Mouse (Mus musculus): Measurements from ENCODE around the gene Fam163a. TPM values are rescaled to one million over a fixed set of nuclear protein-coding genes. Genes with fewer than 3 reads are reported as not detected.

The Fam163a gene
- polyA plus RNA-seq, 1 experiment from 2014 or later, result 3.7 TPM

- no peaks in the 10 kb centered on the region for H3K36me3 ChIP-seq (ENCODE audit: control insufficient read depth, insufficient read depth, low read length)
- no peak overlapping the region for H3K27ac ChIP-seq (ENCODE audit: low read depth, low read length)
- ATAC-seq, result no peak
- H3K9ac ChIP-seq (ENCODE audit: low read depth, low read length), result no peak overlapping the region
- H3K9me3 ChIP-seq (ENCODE audit: control insufficient read depth, low read length), result no peaks in the 10 kb centered on the region; the same call in 1 of the 2 replicates
- H3K4me3 ChIP-seq (ENCODE audit: low read length), result no peak overlapping the region
- H3K4me1 ChIP-seq (ENCODE audit: control insufficient read depth, insufficient read depth, low read depth, low read length), result no peaks in the 10 kb centered on the region
- H3K4me2 ChIP-seq (ENCODE audit: low read length), result no peak overlapping the region
- 56% methylated on average over 10 of the region's 10 CpGs for WGBS
- no peaks in the 10 kb centered on the region for H3K27me3 ChIP-seq (replicated peaks; ENCODE audit: control insufficient read depth, insufficient read depth, low read length)
Observed at GRCm38 (mm10) chr1:156108400-156108799, 96.4 kb downstream of the Fam163a start.

- no peaks in the 10 kb centered on the region for H3K27me3 ChIP-seq (replicated peaks; ENCODE audit: control insufficient read depth, insufficient read depth, low read length)
- H3K36me3 ChIP-seq (ENCODE audit: control insufficient read depth, insufficient read depth, low read length), result no peaks in the 10 kb centered on the region
- H3K9me3 ChIP-seq (ENCODE audit: control insufficient read depth, low read length), result no peaks in the 10 kb centered on the region; the same call in 1 of the 2 replicates
- no peak overlapping the region for H3K4me3 ChIP-seq (ENCODE audit: low read length)
- no peaks in the 10 kb centered on the region for H3K4me1 ChIP-seq (ENCODE audit: control insufficient read depth, insufficient read depth, low read depth, low read length)
- WGBS, result 87% methylated on average over 2 of the region's 2 CpGs
- ATAC-seq, result no peak
- H3K27ac ChIP-seq (ENCODE audit: low read depth, low read length), result no peak overlapping the region
- H3K4me2 ChIP-seq (ENCODE audit: low read length), result no peak overlapping the region
- H3K9ac ChIP-seq (ENCODE audit: low read depth, low read length), result no peak overlapping the region
Observed at GRCm38 (mm10) chr1:156107424-156107823, 97.4 kb downstream of the Fam163a start.

- Histone ChIP-seq H3K9me3 (ENCODE audit: control insufficient read depth, low read length) (no peaks in the 10 kb centered on the region; the same call in 1 of the 2 replicates), H3K27ac (ENCODE audit: low read depth, low read length) (no peak overlapping the region), H3K36me3 (ENCODE audit: control insufficient read depth, insufficient read depth, low read length) (no peaks in the 10 kb centered on the region), H3K4me3 (ENCODE audit: low read length) (no peak overlapping the region), H3K4me1 (ENCODE audit: control insufficient read depth, insufficient read depth, low read depth, low read length) (no peaks in the 10 kb centered on the region), H3K9ac (ENCODE audit: low read depth, low read length) (no peak overlapping the region), H3K27me3 (replicated peaks; ENCODE audit: control insufficient read depth, insufficient read depth, low read length) (no peaks in the 10 kb centered on the region), H3K4me2 (ENCODE audit: low read length) (no peak overlapping the region)
- ATAC-seq, result no peak
- WGBS, result 54% methylated on average over 2 of the region's 2 CpGs
Observed at GRCm38 (mm10) chr1:156105381-156105780, 99.4 kb downstream of the Fam163a start.

- H3K4me1 ChIP-seq (ENCODE audit: control insufficient read depth, insufficient read depth, low read depth, low read length), result no peaks in the 10 kb centered on the region
- WGBS, result 97% methylated on average over 2 of the region's 2 CpGs
- no peak overlapping the region for H3K4me3 ChIP-seq (ENCODE audit: low read length)
- H3K27me3 ChIP-seq (replicated peaks; ENCODE audit: control insufficient read depth, insufficient read depth, low read length), result no peaks in the 10 kb centered on the region
- no peaks in the 10 kb centered on the region for H3K36me3 ChIP-seq (ENCODE audit: control insufficient read depth, insufficient read depth, low read length)
- H3K9me3 ChIP-seq (ENCODE audit: control insufficient read depth, low read length), result no peaks in the 10 kb centered on the region; the same call in 1 of the 2 replicates
- ATAC-seq, result no peak
- no peak overlapping the region for H3K9ac ChIP-seq (ENCODE audit: low read depth, low read length)
- no peak overlapping the region for H3K4me2 ChIP-seq (ENCODE audit: low read length)
- H3K27ac ChIP-seq (ENCODE audit: low read depth, low read length), result no peak overlapping the region
Observed at GRCm38 (mm10) chr1:156103763-156104162, 101.1 kb downstream of the Fam163a start.

GRCm38 (mm10) chr1:156091811-156092210 is 113.0 kb downstream of the Fam163a start:
- Histone ChIP-seq H3K9ac (ENCODE audit: low read depth, low read length) (no peak overlapping the region), H3K27me3 (replicated peaks; ENCODE audit: control insufficient read depth, insufficient read depth, low read length) (no peaks in the 10 kb centered on the region), H3K4me2 (ENCODE audit: low read length) (no peak overlapping the region), H3K36me3 (ENCODE audit: control insufficient read depth, insufficient read depth, low read length) (no peaks in the 10 kb centered on the region), H3K4me3 (ENCODE audit: low read length) (no peak overlapping the region), H3K27ac (ENCODE audit: low read depth, low read length) (no peak overlapping the region), H3K9me3 (ENCODE audit: control insufficient read depth, low read length) (no peaks in the 10 kb centered on the region), H3K4me1 (ENCODE audit: control insufficient read depth, insufficient read depth, low read depth, low read length) (no peaks in the 10 kb centered on the region)
- no peak for ATAC-seq
- WGBS, result 88% methylated on average over 4 of the region's 4 CpGs

GRCm38 (mm10) chr1:156090042-156090441 is 114.8 kb downstream of the Fam163a start:
- Histone ChIP-seq H3K36me3 (ENCODE audit: control insufficient read depth, insufficient read depth, low read length) (no peaks in the 10 kb centered on the region), H3K4me1 (ENCODE audit: control insufficient read depth, insufficient read depth, low read depth, low read length) (no peaks in the 10 kb centered on the region), H3K27me3 (replicated peaks; ENCODE audit: control insufficient read depth, insufficient read depth, low read length) (no peaks in the 10 kb centered on the region), H3K27ac (ENCODE audit: low read depth, low read length) (no peak overlapping the region), H3K9ac (ENCODE audit: low read depth, low read length) (no peak overlapping the region), H3K9me3 (ENCODE audit: control insufficient read depth, low read length) (no peaks in the 10 kb centered on the region), H3K4me2 (ENCODE audit: low read length) (no peak overlapping the region), H3K4me3 (ENCODE audit: low read length) (no peak overlapping the region)
- ATAC-seq, result peak; percentile 63; the same call in 1 of the 2 replicates
- WGBS, result 27% methylated on average over 4 of the region's 4 CpGs

- Histone ChIP-seq H3K4me1 (ENCODE audit: control insufficient read depth, insufficient read depth, low read depth, low read length) (no peaks in the 10 kb centered on the region), H3K27ac (ENCODE audit: low read depth, low read length) (no peak overlapping the region), H3K4me2 (ENCODE audit: low read length) (no peak overlapping the region), H3K27me3 (replicated peaks; ENCODE audit: control insufficient read depth, insufficient read depth, low read length) (no peaks in the 10 kb centered on the region), H3K9ac (ENCODE audit: low read depth, low read length) (no peak overlapping the region), H3K4me3 (ENCODE audit: low read length) (no peak overlapping the region), H3K36me3 (ENCODE audit: control insufficient read depth, insufficient read depth, low read length) (no peaks in the 10 kb centered on the region), H3K9me3 (ENCODE audit: control insufficient read depth, low read length) (no peaks in the 10 kb centered on the region)
- ATAC-seq, result no peak
- WGBS, result 58% methylated on average over 8 of the region's 8 CpGs
Observed at GRCm38 (mm10) chr1:156089561-156089960, 115.3 kb downstream of the Fam163a start.

- ATAC-seq, result no peak
- Histone ChIP-seq H3K4me3 (ENCODE audit: low read length) (no peak overlapping the region), H3K9ac (ENCODE audit: low read depth, low read length) (no peak overlapping the region), H3K4me1 (ENCODE audit: control insufficient read depth, insufficient read depth, low read depth, low read length) (no peaks in the 10 kb centered on the region), H3K36me3 (ENCODE audit: control insufficient read depth, insufficient read depth, low read length) (no peaks in the 10 kb centered on the region), H3K4me2 (ENCODE audit: low read length) (no peak overlapping the region), H3K9me3 (ENCODE audit: control insufficient read depth, low read length) (no peaks in the 10 kb centered on the region), H3K27ac (ENCODE audit: low read depth, low read length) (no peak overlapping the region), H3K27me3 (replicated peaks; ENCODE audit: control insufficient read depth, insufficient read depth, low read length) (no peaks in the 10 kb centered on the region)
- 87% methylated on average over 5 of the region's 5 CpGs for WGBS
Observed at GRCm38 (mm10) chr1:156087586-156087985, 117.2 kb downstream of the Fam163a start.

GRCm38 (mm10) chr1:156085770-156086169 is 119.1 kb downstream of the Fam163a start:
- WGBS, result 57% methylated on average over 5 of the region's 5 CpGs
- ATAC-seq, result peak; percentile 73
- no peaks in the 10 kb centered on the region for H3K4me1 ChIP-seq (ENCODE audit: control insufficient read depth, insufficient read depth, low read depth, low read length)
- no peak overlapping the region for H3K27ac ChIP-seq (ENCODE audit: low read depth, low read length)
- no peak overlapping the region for H3K9ac ChIP-seq (ENCODE audit: low read depth, low read length)
- no peak overlapping the region for H3K4me3 ChIP-seq (ENCODE audit: low read length)
- no peaks in the 10 kb centered on the region for H3K36me3 ChIP-seq (ENCODE audit: control insufficient read depth, insufficient read depth, low read length)
- no peaks in the 10 kb centered on the region for H3K9me3 ChIP-seq (ENCODE audit: control insufficient read depth, low read length)
- no peaks in the 10 kb centered on the region for H3K27me3 ChIP-seq (replicated peaks; ENCODE audit: control insufficient read depth, insufficient read depth, low read length)
- H3K4me2 ChIP-seq (ENCODE audit: low read length), result no peak overlapping the region

GRCm38 (mm10) chr1:156084603-156085002 is 120.2 kb downstream of the Fam163a start:
- Histone ChIP-seq H3K9ac (ENCODE audit: low read depth, low read length) (no peak overlapping the region), H3K27me3 (replicated peaks; ENCODE audit: control insufficient read depth, insufficient read depth, low read length) (no peaks in the 10 kb centered on the region), H3K4me3 (ENCODE audit: low read length) (no peak overlapping the region), H3K4me2 (ENCODE audit: low read length) (no peak overlapping the region), H3K4me1 (ENCODE audit: control insufficient read depth, insufficient read depth, low read depth, low read length) (no peaks in the 10 kb centered on the region), H3K9me3 (ENCODE audit: control insufficient read depth, low read length) (no peaks in the 10 kb centered on the region), H3K36me3 (ENCODE audit: control insufficient read depth, insufficient read depth, low read length) (no peaks in the 10 kb centered on the region), H3K27ac (ENCODE audit: low read depth, low read length) (no peak overlapping the region)
- 71% methylated on average over 3 of the region's 3 CpGs for WGBS
- ATAC-seq, result no peak

Data from hindbrain, embryonic 16.5 days (tissue).